Mouse (Mus musculus): ENCODE data around the gene Meox1.

- TF ChIP-seq ETS1 (IDR thresholded peaks at IDR 0.05; ENCODE audit: low read depth, low read length) (no peak), E2F4 (IDR thresholded peaks at IDR 0.05; ENCODE audit: borderline replicate concordance, low read depth, low read length) (no peak), MAX (IDR thresholded peaks at IDR 0.05; ENCODE audit: low read length) (no peak), POLR2A (IDR thresholded peaks at IDR 0.05; ENCODE audit: control insufficient read depth in 1 of 2, insufficient read depth in 1 of 2, low read depth in 1 of 2, low read length in 2 of 2, poor library complexity in 1 of 2) (no peak), MYC (IDR thresholded peaks at IDR 0.05; ENCODE audit: low read depth, low read length) (no peak), CTCF (IDR thresholded peaks at IDR 0.05 in 2 of 3, conservative IDR thresholded peaks at IDR 0.05 in 1 of 3; ENCODE audit: control insufficient read depth in 1 of 3, insufficient read depth in 1 of 3, low read depth in 2 of 3, low read length in 3 of 3, poor library complexity in 1 of 3, severe bottlenecking in 1 of 3) (no peak), EP300 (IDR thresholded peaks at IDR 0.05; ENCODE audit: low read depth in 1 of 2, low read length in 2 of 2) (no peak), MXI1 (IDR thresholded peaks at IDR 0.05; ENCODE audit: low read depth, low read length) (no peak), POLR2AphosphoS5 (IDR thresholded peaks at IDR 0.05; ENCODE audit: borderline replicate concordance, low read depth, low read length) (no peak), GABPA (IDR thresholded peaks at IDR 0.05; ENCODE audit: low read depth, low read length) (no peak), TCF12 (IDR thresholded peaks at IDR 0.05; ENCODE audit: low read depth, low read length) (no peak), CHD2 (IDR thresholded peaks at IDR 0.05; ENCODE audit: low read length) (no peak), TAL1 (IDR thresholded peaks at IDR 0.05; ENCODE audit: low read length) (no peak)
Observed at GRCm38 (mm10) chr11:101936421-101936820, 42.2 kb upstream of the Meox1 start.
